Mouse (Mus musculus) intestine, postnatal 0 days (tissue): ENCODE data around the gene Itgb6. TPM values are rescaled to one million over a fixed set of nuclear protein-coding genes. Genes with fewer than 3 reads are reported as not detected.

Experiments
- ATAC-seq: fragments of 200-750 bp; cut with Nextera tagmentation; 2 replicates; pipeline ENCODE4 v1.8.0; 2017; ENCODE audit warnings: mild to moderate bottlenecking, moderate TSS enrichment, moderate library complexity
- H3K27ac ChIP-seq: fragments of 300-500 bp; sonication (generic); 2 replicates; pipeline ENCODE4 v1.5.1; 2014; ENCODE audit warnings: mild to moderate bottlenecking, low read depth, low read length, moderate library complexity
- H3K27me3 ChIP-seq: fragments of 300-500 bp; sonication (generic); replicated peaks from 2 replicates; pipeline ENCODE4 v1.6.1; 2014; ENCODE audit warnings: low read length, mixed read lengths; ENCODE audit not compliant: control insufficient read depth, insufficient read depth
- H3K36me3 ChIP-seq: fragments of 300-500 bp; sonication (generic); 2 replicates; pipeline ENCODE4 v1.6.1; 2014; ENCODE audit warnings: mild to moderate bottlenecking, moderate library complexity; ENCODE audit not compliant: control insufficient read depth, insufficient read depth
- H3K4me1 ChIP-seq: fragments of 300-500 bp; sonication (generic); replicated peaks from 2 replicates; pipeline ENCODE4 v1.6.1; 2014; ENCODE audit warnings: antibody characterized with exemption, low read length, mixed read lengths; ENCODE audit not compliant: control insufficient read depth, insufficient read depth
- H3K4me2 ChIP-seq: fragments of 300-500 bp; sonication (generic); replicated peaks from 2 replicates; pipeline ENCODE4 v1.6.1; 2014; ENCODE audit warnings: low read depth, mild to moderate bottlenecking, moderate library complexity
- H3K4me3 ChIP-seq: fragments of 300-500 bp; sonication (generic); 2 replicates; pipeline ENCODE4 v1.5.1; 2014; ENCODE audit warnings: low read depth, low read length
- H3K9ac ChIP-seq: fragments of 300-500 bp; sonication (generic); 2 replicates; pipeline ENCODE4 v1.6.1; 2014; ENCODE audit warnings: mild to moderate bottlenecking, low read depth, low read length
- H3K9me3 ChIP-seq: fragments of 300-500 bp; sonication (generic); 2 replicates; pipeline ENCODE4 v1.6.1; 2016; ENCODE audit warnings: mixed run types; ENCODE audit not compliant: control insufficient read depth
- CTCF ChIP-seq: sonication (generic); IDR thresholded peaks from 2 replicates; pipeline ENCODE4 v1.5.1; 2016; ENCODE audit warnings: low read depth, mild to moderate bottlenecking, control low read depth, antibody characterized with exemption, moderate library complexity
- WGBS: fragments of 180-500 bp; shearing (Covaris S2); extraction: QIAGEN DNeasy Blood & Tissue Kit; methylation state at CpG from one replicate; pipeline ENCODE4 v1.1.7; 2014; 5-methylcytosine and 5-hydroxymethylcytosine counted together
- polyA plus RNA-seq: library from polyadenylated mRNA; unstranded; fragments of >200 nt; fragmentation: Nextera tagmentation; extraction: Ambion mirVana; gene quantifications from 2 replicates; pipeline ENCODE4 v1.2.1, GENCODE M21; 2015

Itgb6 gene
- polyA plus RNA-seq, 1 experiment from 2014 or later, result 10.8 TPM

- Histone ChIP-seq H3K4me3 (no peak overlapping the region), H3K9ac (no peak overlapping the region), H3K36me3 (no peaks in the 10 kb centered on the region), H3K4me2 (no peak overlapping the region), H3K27me3 (no peaks in the 10 kb centered on the region), H3K27ac (no peak overlapping the region), H3K9me3 (no peaks in the 10 kb centered on the region), H3K4me1 (0 out of 2 replicates have a peak, but pooled peaks cover 6% of the 10 kb centered on the region)
- 72% methylated on average over 4 of the region's 4 CpGs for WGBS
- no peak for TF ChIP-seq CTCF
- no peak for ATAC-seq
Observed at GRCm38 (mm10) chr2:60710317-60710716, 12.1 kb downstream of the Itgb6 start.

GRCm38 (mm10) chr2:60708671-60709070 lies 13.8 kb downstream of the Itgb6 start:
- Histone ChIP-seq H3K4me1 (no peaks in the 10 kb centered on the region), H3K9ac (no peak overlapping the region), H3K27me3 (no peaks in the 10 kb centered on the region), H3K4me3 (no peak overlapping the region), H3K4me2 (no peak overlapping the region), H3K27ac (no peak overlapping the region), H3K9me3 (no peaks in the 10 kb centered on the region), H3K36me3 (no peaks in the 10 kb centered on the region)
- no peak for ATAC-seq
- TF ChIP-seq CTCF, result no peak
- WGBS, result 41% methylated on average over 3 of the region's 3 CpGs

DNA sequence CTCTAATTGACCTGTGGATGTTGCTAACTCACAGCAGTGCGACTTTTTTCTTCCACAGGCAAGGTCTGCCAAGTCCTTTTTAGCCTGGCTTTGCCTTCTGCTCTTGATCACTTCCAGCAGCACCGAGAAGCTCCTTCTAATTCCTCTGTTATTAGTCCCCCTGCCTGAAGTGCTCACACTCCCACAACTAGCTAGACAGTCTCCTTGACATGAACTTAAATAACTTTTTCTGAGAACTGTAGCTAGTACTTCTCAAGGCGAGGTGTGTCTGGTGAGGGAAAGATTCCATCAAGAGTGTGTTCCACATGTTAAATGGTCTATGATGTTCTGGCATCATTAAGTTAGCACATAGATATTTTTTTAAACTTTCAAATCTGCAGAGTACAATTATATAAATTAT lies 15.6 kb downstream of the Itgb6 start:
- H3K9ac ChIP-seq, result no peak overlapping the region
- H3K4me1 ChIP-seq, result peaks cover 8% of the 10 kb centered on the region; the same call in 1 of the 2 replicates
- no peak overlapping the region for H3K4me2 ChIP-seq
- no peaks in the 10 kb centered on the region for H3K36me3 ChIP-seq
- 87% methylated on average over 3 of the region's 3 CpGs for WGBS
- no peak for ATAC-seq
- no peaks in the 10 kb centered on the region for H3K9me3 ChIP-seq
- no peak overlapping the region for H3K27ac ChIP-seq
- no peak for TF ChIP-seq CTCF
- H3K4me3 ChIP-seq, result no peak overlapping the region
- no peaks in the 10 kb centered on the region for H3K27me3 ChIP-seq

DNA sequence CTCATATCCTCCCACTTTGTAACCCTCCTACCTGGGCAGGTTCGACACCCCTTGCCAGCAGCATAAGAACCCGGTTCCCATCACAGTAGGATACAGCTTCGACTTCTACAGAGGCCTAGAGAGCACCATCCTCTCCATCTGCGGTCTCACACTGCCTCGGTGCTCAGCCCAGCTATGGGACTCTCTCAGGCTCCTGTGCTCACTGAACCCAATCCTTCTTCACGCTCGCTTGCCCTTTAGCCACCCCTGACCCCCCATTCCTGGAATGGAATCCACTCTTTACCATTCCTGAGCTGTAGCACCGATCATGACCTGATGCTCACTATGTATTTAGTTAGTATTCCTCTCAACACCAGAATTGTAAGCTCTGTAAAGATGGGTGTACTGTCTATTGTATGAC lies 17.0 kb downstream of the Itgb6 start:
- no peak for TF ChIP-seq CTCF
- no peak for ATAC-seq
- H3K9ac ChIP-seq, result no peak overlapping the region
- 95% methylated on average over 8 of the region's 8 CpGs for WGBS
- no peak overlapping the region for H3K27ac ChIP-seq
- peaks cover 8% of the 10 kb centered on the region; the same call in 1 of the 2 replicates for H3K4me1 ChIP-seq
- H3K4me2 ChIP-seq, result no peak overlapping the region
- H3K9me3 ChIP-seq, result no peaks in the 10 kb centered on the region
- H3K36me3 ChIP-seq, result no peaks in the 10 kb centered on the region
- H3K27me3 ChIP-seq, result no peaks in the 10 kb centered on the region
- no peak overlapping the region for H3K4me3 ChIP-seq

DNA sequence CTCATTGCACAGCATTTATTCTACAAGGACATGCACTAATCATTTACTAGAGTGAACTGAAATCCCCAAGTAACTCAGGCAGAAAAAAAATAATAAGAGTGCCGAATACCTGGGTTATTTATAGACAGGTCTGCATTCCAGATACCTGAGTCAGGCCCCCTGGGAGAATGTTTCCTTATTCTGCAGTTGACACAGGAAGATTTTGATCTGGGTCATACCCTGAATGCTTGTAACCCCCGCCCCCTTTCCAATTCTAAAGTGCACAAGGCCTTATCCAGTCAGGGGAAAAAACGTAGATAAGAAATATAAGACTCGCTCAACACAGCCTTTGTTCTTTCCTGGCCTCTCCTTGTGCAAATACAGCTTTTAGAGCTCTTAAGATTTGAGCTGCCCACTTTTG lies 19.1 kb downstream of the Itgb6 start:
- H3K4me2 ChIP-seq, result no peak overlapping the region
- no peaks in the 10 kb centered on the region for H3K27me3 ChIP-seq
- H3K36me3 ChIP-seq, result no peaks in the 10 kb centered on the region
- H3K9me3 ChIP-seq, result no peaks in the 10 kb centered on the region
- 26% methylated on average over 4 of the region's 4 CpGs for WGBS
- ATAC-seq, result peak; percentile 97
- H3K27ac ChIP-seq, result 0 out of 2 replicates have a peak overlapping the region, but pooled peaks have one; percentile 54
- no peak overlapping the region for H3K4me3 ChIP-seq
- H3K9ac ChIP-seq, result no peak overlapping the region
- TF ChIP-seq CTCF, result no peak
- peaks cover 8% of the 10 kb centered on the region; the same call in 1 of the 2 replicates for H3K4me1 ChIP-seq

DNA sequence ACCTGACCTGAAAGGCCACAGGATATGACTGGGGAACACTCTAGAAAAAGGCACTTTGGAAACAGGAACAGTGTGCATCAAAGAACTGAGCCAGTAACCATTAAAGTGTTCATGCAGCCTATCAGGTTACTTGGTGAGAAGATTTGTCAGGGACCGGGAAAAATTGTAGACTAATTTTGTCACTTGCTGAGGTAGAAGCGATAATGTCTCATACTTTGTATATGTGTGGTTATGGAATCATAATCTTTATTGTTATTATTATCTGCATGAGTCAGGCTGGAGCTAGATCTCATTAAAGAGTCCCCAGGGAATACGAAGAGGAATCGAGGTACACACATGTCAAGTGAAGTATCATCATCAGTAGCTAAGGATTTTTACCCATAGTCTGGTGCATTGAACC lies 21.5 kb downstream of the Itgb6 start:
- Histone ChIP-seq H3K9me3 (no peaks in the 10 kb centered on the region), H3K36me3 (no peaks in the 10 kb centered on the region), H3K9ac (no peak overlapping the region), H3K4me3 (no peak overlapping the region), H3K4me2 (no peak overlapping the region), H3K27me3 (no peaks in the 10 kb centered on the region), H3K4me1 (peaks cover 8% of the 10 kb centered on the region; the same call in 1 of the 2 replicates), H3K27ac (no peak overlapping the region)
- no peak for ATAC-seq
- no peak for TF ChIP-seq CTCF
- 69% methylated on average over 4 of the region's 4 CpGs for WGBS

DNA sequence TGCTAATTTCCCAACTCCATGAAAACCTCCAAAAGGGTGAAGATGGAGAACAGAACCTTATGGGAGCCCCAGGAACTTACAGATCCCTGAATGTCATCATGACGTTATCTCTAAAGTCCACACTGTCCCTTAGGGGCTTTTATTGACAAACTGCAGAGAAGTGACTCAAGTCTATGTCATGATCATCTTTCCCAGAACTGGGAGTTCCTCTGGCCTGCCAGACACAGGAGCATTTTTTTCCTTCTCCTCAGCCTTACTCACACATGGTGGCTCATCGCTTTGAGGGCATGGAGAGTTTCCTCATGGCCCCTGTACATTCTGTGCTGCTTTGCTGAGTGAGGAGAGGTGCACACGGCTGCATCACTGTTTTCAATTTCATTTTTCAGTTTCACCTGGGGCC lies 22.4 kb downstream of the Itgb6 start:
- H3K9ac ChIP-seq, result no peak overlapping the region
- H3K27me3 ChIP-seq, result no peaks in the 10 kb centered on the region
- no peak overlapping the region for H3K4me3 ChIP-seq
- no peaks in the 10 kb centered on the region for H3K36me3 ChIP-seq
- 79% methylated on average over 3 of the region's 3 CpGs for WGBS
- no peak overlapping the region for H3K27ac ChIP-seq
- ATAC-seq, result no peak
- peaks cover 8% of the 10 kb centered on the region; the same call in 1 of the 2 replicates for H3K4me1 ChIP-seq
- H3K9me3 ChIP-seq, result no peaks in the 10 kb centered on the region
- TF ChIP-seq CTCF, result no peak
- H3K4me2 ChIP-seq, result no peak overlapping the region
